Mouse (Mus musculus): ENCODE data around the gene Poc5.

DNA sequence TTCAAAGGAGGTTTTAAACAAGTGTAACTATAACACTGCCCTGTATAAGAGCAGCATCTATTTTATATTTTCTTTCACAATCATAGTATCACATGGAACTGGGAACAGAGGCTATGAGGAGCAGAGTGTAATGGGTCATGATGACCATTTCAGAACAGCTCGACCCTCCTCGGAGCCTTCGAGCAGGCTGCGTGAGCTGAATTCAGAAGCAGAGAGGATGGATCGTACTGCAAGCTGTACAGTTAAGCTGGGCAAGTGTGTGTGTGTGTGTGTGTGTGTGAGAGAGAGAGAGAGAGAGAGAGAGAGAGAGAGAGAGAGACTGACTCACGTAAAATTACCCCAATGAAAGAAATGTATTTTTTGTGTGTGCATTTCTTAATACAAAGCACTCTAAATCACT, 37.9 kb upstream of the Poc5 start:
- TF ChIP-seq MAFK (IDR thresholded peaks at IDR 0.05; ENCODE audit: insufficient read depth, low read depth, low read length) (no peak), ZC3H11A (IDR thresholded peaks at IDR 0.05; ENCODE audit: borderline replicate concordance, low read depth, low read length) (no peak), CHD2 (IDR thresholded peaks at IDR 0.05; ENCODE audit: low read depth, low read length) (no peak)

All from ES-E14 (cell line).